Mouse (Mus musculus) CD4-positive, CD25-positive, alpha-beta regulatory T cell, adult 2 months (primary cell): ENCODE results near the gene Pecam1.
A peak's percentile ranks its signal among the peaks of the same experiment; 100 is the strongest.
"Not testable (repeated sequence)": the region's sequence is repeated elsewhere in the genome, so short reads cannot be mapped to it uniquely, and the experiment has no call there.

Source experiments
- DNase-seq: peaks from one replicate; pipeline ENCODE4 v3.0.0-alpha.2; 2012; ENCODE audit warnings: low read depth, low spot score

The Pecam1 gene

DNA sequence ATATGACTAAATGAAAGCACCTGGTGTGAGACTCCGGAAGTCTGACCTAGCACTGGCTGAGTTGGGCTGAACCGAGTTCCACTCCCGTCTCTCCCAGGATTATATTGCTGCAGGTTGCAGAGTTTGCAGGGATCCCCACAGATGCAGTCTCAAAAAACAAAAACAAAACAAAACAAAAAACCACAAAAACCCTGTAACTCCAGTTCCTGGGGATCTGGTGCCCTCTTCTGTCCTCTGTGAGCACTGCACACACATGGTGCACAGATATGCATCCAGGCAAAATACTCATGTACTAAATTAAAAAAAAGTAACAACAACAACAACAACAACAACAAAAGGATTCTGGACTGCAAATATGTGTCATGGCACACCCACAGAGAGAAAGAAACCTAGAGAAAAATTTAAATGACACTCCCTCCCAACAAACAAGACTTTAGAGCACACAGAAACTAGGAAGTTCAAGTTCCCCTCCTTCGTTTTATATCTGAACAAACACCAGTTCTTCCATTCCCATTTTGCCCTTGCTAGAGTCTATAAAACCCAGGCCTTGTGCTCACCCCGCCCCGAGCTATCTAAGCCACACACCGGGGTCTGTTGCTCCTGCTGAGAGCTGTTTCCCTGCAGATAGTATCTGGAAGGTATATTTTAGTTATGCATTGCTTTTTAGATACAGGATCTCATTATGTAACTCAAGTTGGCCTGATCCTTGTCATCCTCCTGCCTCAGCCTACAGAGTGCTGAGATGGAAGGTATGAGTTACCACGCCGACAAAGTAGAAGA is 20.0 kb upstream of the Pecam1 start:
- DNase-seq: peak; percentile 80

DNA sequence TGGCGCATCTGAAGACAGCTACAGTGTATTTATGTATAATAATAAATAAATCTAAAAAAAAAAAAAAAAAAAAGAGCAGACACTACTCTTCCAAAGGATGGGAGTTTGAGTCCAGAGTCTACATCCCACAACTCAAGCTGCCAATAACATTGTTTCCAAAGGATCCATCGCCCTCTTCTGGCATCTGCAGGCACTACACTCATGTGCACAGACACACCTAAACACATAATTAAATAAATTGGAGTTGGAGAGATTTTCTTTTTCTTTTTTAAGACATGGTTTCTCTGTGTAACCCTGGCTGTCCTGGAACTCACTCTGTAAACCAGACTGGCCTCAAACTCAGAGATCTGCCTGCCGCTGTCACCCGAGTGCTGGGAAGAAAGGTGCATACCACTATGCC is 17.1 kb upstream of the Pecam1 start:
- DNase-seq: peak; percentile 46

DNA sequence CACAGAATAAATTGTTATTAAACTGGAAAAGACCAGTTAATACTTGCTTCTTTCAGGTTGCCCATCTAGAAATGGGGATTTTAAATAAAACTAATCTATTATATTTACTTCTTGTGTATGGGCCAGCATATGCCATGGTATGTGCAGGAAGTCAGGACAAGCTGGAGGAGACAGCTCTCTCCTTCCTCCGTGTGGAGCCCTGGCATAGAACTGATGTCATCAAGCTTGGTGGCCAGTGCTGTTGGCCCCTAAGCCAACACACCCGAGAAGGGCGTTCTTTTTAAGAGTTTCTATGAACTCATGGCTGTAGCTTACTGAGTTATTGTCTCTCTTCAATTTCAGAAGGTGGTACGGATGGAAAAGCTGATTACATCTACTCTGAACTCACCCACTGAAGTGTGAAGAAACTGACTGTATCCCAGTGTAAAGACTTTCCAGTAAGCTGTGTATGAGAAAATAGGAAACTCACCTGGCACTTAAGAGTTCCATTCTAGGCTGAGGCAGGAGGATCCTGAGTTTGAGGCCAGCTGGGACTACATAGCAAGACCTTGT is 16.3 kb upstream of the Pecam1 start:
- no peak for DNase-seq

DNA sequence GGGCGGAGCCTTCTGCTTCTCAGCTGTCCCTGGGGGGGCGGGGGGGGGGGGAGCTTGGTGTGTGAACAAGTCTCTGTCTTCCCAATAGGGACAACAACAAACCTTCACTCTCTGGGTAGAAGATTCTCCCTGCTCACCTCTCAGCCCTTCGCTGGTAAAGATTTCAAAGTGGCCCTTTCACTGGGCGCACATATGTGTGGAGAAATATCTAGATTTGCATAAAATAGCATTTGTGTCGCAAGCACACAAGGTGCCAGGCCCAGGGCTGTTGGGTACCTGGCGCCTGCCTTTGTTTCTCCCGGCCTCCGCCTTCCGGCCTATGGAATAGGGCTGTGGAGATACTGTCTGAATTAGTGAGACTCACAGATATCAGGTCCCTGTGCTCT is 12.4 kb upstream of the Pecam1 start:
- DNase-seq: no peak

DNA sequence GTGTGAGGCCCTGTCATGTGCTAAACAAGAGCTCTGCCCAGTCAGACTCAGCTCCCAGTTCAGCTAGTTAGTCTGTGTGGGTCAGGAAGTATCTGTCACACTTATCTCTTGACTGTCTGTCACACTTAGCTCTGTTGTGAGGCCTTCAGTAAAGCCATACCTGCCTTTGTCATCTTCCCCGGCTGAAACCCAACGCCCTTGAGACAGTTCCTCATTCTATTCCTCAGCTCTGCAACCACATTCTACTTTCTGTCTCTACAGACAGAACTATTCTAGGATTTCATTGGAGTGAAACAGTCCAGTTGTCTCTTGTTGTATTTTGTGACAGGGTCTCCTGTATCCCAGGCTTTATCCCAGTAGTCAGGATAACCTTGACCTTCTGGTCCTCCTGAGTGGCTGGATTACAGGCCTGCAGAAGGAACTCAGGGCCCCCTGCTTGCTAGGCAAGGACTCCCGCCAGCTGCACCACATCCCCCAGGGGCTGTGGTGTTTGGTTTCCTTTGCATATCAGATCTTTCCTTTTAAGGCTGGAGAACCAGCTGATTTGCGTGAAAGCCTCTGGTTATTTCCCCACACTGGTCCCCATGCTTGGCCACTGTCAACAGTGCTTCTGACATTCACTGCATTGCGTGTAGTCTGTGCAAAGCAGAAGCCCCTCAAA is 11.8 kb upstream of the Pecam1 start:
- DNase-seq: peak; percentile 61

DNA sequence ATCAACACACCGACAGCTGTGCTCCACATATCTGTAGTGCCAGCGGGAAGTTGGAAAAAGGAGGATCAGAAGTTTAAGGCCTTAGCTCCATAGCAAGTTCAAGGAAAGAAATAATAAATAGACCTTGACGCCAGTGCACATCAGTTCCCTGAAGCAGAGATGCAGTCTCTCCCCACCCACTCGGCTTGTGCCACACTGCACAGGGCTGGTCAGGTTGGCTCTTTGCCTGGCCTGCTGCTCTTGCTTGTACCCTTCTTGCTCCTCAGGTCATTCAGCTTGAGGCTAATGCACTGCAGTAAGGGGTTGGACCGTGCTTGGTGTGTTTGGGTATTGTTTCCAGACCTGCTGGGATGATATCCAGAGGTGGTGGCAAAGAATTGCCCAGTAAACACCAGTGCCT is 10.1 kb upstream of the Pecam1 start:
- DNase-seq: no peak

DNA sequence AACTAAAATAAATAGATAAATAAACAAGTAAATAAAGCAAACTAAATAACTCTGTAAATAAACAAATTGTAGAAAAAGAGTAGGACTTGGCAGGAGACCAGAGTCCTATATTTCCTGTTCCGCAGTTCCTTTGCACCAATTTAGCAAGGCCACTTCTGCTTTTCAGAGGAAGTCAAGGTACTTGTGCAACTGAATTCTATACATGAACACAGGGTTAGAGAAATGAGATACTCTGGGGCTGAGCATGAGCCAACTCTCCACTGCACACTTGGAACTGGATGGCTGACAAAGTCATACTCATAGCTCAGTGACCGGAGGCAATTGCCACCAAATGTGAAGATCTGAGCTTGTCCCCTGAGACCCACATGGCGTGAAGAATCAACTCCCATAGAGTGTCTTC is 8.6 kb upstream of the Pecam1 start:
- no peak for DNase-seq

DNA sequence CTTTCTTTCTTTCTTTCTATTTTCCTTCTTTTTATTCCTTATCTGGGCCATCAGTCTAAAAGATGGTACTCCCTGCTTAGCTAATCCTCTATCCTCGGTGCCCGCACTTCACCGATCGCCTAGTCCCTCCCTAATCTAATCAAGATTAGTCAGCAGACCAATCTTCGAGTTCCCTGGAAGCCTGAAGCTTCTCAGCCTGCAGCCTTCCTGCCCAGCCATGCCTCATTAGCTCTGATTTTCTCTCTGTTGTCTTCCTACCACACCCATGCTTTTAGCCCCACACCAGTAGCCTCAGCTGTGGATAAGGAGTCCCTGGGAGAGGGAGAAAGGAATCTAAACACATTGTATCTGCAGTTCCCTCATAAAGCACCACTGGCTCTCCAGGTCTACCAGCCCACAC is 5.2 kb upstream of the Pecam1 start:
- no peak for DNase-seq

DNA sequence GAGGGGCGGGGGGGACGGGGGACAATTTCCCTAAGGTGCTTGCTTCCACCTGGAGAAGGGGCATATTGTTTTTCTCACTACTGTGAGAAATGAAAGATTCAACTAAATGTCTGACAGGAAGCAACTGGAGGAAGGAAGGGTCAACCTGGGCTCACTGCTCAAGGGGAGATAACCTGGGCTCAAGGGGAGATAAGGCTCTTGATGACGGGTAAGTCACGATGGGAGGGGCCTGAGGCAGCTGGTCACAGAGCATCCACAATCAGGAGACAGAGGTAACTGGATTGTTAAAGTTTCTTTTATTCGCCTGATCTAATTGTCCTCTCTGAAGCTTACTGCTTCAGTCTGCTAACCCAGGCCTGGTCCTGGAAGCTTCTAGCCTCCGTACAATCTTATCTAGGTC is 2.9 kb upstream of the Pecam1 start:
- no peak for DNase-seq

DNA sequence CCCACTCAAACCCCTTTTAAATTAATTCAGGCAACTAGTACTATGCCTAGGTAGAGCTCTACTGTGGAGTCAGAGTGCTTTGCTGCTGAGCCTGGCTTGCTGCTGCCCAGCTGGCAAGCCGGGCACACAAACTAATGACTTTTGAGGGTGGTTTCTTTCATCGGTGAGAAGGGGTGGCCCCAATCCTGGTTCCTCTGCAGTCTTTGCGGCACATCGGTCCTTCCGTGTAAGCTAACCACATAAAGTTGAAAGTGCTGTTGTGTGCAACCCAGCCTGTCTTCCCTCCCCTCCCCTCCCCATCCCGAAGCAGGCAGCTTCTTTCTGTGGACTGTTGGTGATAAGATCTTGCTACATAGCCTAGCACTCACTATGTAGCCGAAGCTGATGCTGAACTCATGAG is 1.7 kb upstream of the Pecam1 start:
- DNase-seq: peak; percentile 81

DNA sequence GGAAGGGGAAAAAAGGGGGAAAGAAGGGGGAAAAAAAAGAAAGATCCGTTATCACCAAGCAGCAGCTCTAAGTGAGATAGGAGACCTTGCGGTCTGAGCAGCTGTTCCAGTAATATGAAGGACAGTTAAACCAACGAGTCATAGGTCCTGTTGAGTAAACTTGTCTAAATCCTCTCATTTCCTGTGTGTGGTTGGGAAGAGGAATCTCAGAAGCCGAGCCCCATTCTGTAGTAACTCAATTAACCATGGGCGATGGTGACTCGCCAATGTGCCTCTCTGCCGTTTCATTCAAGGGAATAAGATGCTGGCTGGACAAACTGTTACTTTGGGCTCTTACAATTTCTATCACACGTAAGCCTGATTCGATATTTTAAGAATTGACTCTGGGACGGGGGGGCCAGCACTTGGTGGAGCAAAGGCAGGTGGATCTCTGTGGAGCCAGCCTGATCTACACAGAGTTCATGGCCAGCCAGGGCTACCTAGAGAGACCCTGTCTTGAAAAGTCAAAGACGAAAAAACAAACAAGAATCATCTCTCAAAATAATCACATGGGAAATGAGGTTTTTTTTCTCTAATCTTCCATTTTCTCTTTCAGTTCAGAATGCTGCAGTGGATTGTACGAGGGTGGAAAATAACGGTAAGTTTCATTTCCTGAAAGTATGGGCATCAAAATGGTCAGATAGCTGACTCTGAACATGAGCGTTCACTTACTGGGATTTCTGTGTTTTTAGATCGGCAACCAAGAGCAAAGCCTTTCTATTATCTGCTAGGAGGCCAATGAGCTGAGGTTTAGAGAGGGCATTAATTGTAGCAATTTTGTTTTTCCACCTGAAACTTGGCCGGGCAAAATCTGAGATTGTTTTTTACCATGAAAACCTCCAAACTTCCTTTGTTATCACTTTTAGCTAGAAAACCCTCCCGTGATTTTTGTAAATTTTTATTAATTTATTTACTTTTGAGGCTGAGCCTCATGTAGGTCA is 901 bp upstream of the Pecam1 start, which contains the start of gene Milr1:
Gene Milr1, plus strand, starts transcription at position 188 of the 980 bp plus-strand sequence.
- DNase-seq: peak; percentile 64

DNA sequence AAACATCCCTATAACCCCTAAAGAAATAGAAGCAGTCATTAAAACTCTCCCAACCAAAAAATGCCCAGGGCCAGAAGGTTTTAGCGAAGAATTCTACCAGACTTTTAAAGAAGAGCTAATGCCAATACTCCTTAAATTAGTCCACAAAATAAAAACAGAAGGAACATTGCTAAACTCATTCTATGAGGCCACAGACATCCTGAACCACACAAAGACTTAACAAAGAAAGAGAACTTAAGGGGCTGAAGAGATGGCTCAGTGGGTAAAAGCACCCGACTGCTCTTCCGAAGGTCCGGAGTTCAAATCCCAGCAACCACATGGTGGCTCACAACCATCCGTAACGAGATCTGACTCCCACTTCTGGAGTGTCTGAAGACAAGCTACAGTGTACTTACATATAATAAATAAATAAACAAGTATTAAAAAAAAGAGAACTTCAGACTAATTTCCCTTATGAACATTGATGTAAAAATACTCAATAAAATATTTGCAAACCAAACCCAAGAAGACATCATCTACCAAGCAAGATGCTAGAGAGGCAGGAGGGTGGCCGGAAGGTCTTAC is 789 bp downstream of the Pecam1 start:
- DNase-seq: peak; percentile 40

DNA sequence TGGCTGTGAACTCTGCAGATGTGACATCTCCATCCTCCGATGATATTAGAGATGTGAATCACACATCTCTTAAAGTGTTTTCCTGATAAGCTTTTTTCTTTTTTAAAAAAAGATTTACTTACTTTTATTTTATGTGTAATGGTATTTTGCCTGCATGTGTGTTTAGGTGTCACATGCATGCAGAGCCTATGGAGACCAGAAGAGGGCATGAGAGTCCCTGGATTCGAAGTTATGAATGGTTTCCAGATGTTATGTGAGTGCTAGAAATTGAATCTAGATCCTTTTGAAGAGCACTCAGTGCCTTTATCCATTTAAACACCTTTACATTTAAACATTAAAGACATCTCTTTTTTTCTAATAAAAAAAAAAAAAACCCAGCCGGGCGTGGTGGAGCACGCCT is 5.5 kb downstream of the Pecam1 start:
- peak; percentile 59 for DNase-seq

DNA sequence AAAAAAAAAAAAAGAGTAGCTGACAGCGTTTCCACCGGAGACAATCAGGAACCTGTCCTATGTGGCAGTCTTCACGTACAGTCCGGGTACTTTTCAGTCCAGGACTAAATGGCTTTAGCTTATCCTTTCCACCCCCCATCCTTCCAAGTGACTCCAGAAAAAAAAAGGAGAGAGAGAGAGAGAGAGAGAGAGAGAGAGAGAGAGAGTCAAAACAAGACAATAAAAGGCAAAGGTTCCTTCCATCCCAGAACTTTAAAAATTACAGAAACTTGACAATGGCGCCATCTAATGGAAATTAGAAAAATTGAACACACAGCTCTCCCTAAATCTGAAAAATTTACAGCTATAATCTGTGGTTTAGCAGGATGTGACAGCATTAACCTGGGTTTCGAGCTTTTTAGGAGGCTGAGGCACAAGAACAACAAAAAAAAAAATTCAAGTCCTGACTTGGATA is 8.0 kb downstream of the Pecam1 start:
- DNase-seq: peak; percentile 79

DNA sequence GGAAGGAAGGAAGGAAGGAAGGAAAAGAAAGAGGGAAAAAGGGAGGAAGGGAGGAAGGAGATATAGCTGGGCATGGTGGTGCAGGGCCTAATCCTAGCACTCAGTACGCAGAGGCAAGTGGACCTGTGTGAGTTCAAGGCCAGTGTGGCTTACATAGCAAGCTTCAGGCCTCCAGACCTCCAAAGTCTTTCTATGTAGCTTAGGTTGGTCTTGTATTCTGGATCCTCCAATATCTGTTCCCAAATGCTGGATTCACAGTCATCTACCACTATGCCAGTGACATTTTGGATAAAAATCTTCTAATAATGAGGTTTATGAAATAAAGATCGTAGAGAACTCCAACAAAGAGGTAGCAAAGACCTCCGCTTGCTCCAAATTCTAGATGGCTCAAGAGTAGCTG is 8.6 kb downstream of the Pecam1 start:
- DNase-seq: no peak

DNA sequence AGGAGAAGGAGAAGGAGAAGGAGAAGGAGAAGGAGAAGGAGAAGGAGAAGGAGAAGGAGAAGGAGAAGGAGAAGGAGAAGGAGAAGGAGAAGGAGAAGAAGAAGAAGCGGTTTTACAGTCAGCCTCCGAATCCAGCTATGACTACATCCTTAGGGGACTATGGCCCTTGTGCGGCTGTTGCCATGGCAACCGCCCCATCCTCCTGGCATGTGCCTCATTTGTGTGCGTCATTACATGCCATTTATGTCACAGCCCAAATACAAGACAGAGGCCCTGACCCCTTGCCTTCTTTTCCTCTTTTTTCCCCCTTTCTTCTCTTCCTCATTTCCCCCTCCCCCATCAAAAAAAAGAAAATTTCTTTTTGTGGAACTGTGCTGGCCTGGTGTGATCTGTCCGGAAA is 9.2 kb downstream of the Pecam1 start:
- DNase-seq: peak; percentile 76

DNA sequence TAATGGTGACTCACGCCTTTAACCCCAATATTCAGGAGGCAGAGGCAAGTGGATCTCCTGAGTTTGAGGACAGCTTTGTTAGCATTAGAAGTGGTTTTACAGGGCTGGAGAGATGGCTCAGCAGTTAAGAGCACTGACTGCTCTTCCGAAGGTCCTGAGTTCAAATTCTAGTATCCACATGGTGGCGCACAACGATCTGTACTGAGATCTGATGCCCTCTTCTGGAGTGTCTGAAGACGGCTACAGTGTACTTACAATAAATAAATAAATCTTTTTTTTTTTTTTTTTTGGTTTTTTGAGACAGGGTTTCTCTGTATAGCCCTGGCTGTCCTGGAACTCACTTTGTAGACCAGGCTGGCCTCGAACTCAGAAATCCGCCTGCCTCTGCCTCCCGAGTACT is 9.7 kb downstream of the Pecam1 start:
- not testable (repeated sequence) for DNase-seq

DNA sequence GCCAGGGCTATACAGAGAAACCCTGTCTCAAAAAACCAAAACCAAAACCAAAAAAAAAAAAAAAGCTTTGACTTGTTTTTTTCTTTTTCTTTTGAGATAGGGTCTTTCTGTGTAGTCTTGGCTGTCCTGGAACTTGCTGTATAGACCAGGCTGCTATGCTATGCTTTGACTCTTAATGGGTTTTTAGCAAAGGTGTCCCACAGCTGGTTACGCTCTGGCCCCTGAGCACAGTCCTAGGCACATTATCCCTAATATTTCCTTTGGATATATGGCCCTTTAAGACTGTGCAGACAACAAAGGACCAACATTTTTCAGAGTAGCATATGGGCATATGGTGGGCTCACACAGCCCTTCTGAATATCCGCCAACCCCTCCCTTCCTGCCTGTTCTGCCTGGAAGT is 11.3 kb downstream of the Pecam1 start:
- DNase-seq: no peak

DNA sequence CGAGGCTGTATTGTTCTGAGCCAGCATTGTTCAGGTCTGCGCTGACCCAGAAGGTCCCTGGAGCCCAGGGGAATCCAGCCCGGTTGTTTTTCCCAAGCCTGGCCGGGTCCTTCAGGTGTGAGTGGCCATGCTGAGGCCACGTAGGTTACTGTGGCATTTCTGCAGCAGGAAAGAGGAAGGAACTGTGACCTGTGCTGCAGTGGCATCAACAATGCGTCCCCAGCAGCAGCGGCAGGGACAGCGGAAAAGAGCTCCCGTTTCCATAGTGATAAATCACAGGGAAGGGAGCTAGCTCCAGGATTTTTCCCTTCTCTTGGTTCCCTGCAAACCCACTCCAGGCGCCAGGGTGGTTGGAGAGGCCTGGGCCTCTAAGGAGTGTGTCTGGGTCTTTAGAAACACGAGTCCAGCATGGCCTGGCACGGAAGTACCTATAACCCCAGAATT is 13.2 kb downstream of the Pecam1 start:
- no peak for DNase-seq

DNA sequence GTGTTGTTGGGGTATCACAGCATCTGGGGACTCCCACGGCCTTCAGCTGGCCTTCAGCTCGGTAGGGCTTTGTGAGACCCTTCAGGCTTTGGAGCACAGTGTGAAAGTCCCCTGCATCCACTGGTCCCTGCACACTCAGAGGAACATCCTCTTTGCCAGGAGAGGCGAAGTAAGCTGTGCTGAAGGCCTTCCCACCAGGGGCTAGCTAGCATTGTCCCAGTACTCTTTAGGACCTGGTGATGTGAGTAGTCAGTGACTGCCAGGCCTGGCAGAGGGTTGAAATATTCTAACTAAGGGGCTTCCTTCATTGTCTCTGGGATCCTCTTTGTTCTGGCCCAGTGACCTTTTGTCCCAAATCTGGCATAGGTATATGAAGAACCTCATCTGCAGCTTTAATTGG is 13.8 kb downstream of the Pecam1 start:
- no peak for DNase-seq

DNA sequence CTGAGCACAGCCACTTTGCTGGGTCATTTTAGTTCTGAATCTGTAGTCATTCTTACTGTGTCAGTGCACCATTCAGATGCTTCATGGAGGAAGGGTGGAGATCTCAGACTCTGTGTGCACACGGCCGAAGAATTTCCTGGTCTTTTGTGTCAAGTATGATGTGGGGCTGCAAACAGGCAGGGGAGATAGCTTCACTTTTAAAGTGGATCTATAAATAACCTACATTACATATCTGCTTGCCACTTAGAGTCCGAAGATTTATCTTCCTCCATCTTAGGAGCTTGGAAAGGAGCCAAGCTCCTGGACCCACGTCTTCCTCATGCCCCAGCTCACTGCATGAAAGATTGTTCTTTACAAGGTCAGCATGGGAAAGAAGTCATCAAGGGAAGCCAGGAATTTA is 19.7 kb downstream of the Pecam1 start:
- DNase-seq: no peak
